Mouse (Mus musculus) cerebellum, adult 2 months (tissue): ENCODE results near the gene Cox10. TPM values are rescaled to one million over a fixed set of nuclear protein-coding genes. Genes with fewer than 3 reads are reported as not detected.

Experiments
- DNase-seq, 2 experiments: peaks; one replicate each; pipeline ENCODE4 v3.0.0; 2021
- H3K27ac ChIP-seq: fragments of 200-500 bp; 2 replicates; pipeline ENCODE4 v1.5.1; 2012; ENCODE audit warnings: low read length, control low read depth, inconsistent platforms; ENCODE audit not compliant: insufficient read depth
- H3K27me3 ChIP-seq: fragments of 200-500 bp; 2 replicates; pipeline ENCODE4 v1.6.1; 2012; ENCODE audit warnings: inconsistent platforms, mild to moderate bottlenecking, low read length, moderate library complexity; ENCODE audit not compliant: control insufficient read depth, insufficient read depth
- H3K4me1 ChIP-seq: fragments of 200-500 bp; 2 replicates; pipeline ENCODE4 v1.6.1; 2011; ENCODE audit warnings: low read length; ENCODE audit not compliant: control insufficient read depth, insufficient read depth
- H3K4me3 ChIP-seq: fragments of 200-500 bp; replicated peaks from 2 replicates; pipeline ENCODE3; 2011; ENCODE audit warnings: mild to moderate bottlenecking, low read depth, low read length, control low read depth; ENCODE audit not compliant: insufficient read depth
- CTCF ChIP-seq: fragments of 200-500 bp; IDR thresholded peaks from 2 replicates; pipeline ENCODE4 v1.5.1; 2011; ENCODE audit warnings: low read depth, mild to moderate bottlenecking, control low read depth, low read length, moderate library complexity, borderline replicate concordance; ENCODE audit not compliant: insufficient read depth
- POLR2A ChIP-seq: fragments of 200-500 bp; IDR thresholded peaks from 2 replicates; pipeline ENCODE4 v1.6.1; 2011; ENCODE audit warnings: low read length, control low read depth, borderline replicate concordance; ENCODE audit not compliant: insufficient read depth
- WGBS: fragments of 180-500 bp; shearing (Covaris S2); methylation state at CpG from one replicate; pipeline ENCODE4 v1.1.7; 2018; 5-methylcytosine and 5-hydroxymethylcytosine counted together
- polyA plus RNA-seq: library from polyadenylated mRNA; depleted of rRNA; stranded (reverse); fragments of >200 nt; gene quantifications from 2 replicates; pipeline ENCODE4 v1.2.3, GENCODE M21; 2012

Cox10 gene
- polyA plus RNA-seq, 1 experiment: 20.1 TPM

- WGBS: 93% methylated on average over 2 of the region's 2 CpGs
- H3K27ac ChIP-seq: no peak overlapping the region
Measured at GRCm38 (mm10) chr11:63976775-63977174, 102.5 kb downstream of the Cox10 start.

GRCm38 (mm10) chr11:63975260-63975899 is 103.9 kb downstream of the Cox10 start:
- no peak overlapping the region for H3K27ac ChIP-seq
- H3K4me3 ChIP-seq: no peak overlapping the region
- no peak for TF ChIP-seq POLR2A
- no peak for TF ChIP-seq CTCF
- no peak for DNase-seq
- WGBS: 89% methylated on average over 13 of the region's 13 CpGs
- H3K27me3 ChIP-seq: no peaks in the 10 kb centered on the region
- no peaks in the 10 kb centered on the region for H3K4me1 ChIP-seq

More at GRCm38 (mm10) chr11:63976775-63977174, 102.5 kb downstream of the Cox10 start:
- H3K4me1 ChIP-seq: no peaks in the 10 kb centered on the region
- TF ChIP-seq POLR2A (no peak), CTCF (no peak)
- no peak overlapping the region for H3K4me3 ChIP-seq
- no peaks in the 10 kb centered on the region for H3K27me3 ChIP-seq
- DNase-seq: no peak

DNA sequence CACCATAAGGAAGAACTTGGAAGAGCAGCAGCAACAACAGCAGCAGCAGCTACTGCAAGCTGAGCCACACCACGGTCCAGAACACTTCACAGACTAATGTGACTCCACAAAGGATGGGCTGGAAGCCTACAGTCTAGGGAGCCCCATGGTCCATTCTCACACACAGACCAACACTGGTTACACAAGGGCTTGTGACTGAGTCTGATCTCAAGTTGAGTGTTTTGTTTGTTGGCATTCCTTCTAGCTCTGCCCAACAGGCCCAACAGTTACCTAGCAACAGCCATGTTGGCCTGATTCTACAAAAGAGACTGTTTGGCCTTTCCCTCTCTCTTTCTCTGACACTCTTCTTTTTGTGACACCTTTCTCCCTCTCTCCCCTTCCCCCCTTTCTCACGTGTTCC is 105.3 kb downstream of the Cox10 start:
- H3K4me1 ChIP-seq: no peaks in the 10 kb centered on the region
- H3K27ac ChIP-seq: no peak overlapping the region
- WGBS: 52% methylated on average over 2 of the region's 2 CpGs
- TF ChIP-seq POLR2A (no peak), CTCF (no peak)
- no peaks in the 10 kb centered on the region for H3K27me3 ChIP-seq
- DNase-seq: no peak
- no peak overlapping the region for H3K4me3 ChIP-seq

DNA sequence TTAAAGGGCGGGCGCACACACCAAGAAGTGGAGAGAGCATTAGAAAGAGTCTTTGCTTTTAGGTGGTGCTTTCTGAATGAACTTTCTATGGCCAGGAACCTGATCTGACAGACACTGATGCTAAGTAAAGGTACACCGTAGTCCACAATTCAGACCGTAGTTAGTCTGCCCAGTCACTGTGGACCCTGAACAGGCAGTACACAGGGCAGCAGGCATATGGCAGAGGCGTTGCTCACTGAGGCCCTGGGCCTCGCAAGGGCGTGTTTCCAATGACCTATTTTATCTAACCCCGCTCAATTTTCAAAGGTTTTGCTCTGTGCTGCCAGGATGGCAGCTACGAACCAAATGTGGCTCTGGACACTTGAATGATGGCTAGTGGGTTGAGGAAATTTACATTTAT is 107.8 kb downstream of the Cox10 start:
- Histone ChIP-seq H3K27me3 (no peaks in the 10 kb centered on the region), H3K4me1 (no peaks in the 10 kb centered on the region), H3K4me3 (no peak overlapping the region), H3K27ac (no peak overlapping the region)
- no peak for DNase-seq
- 93% methylated on average over 9 of the region's 9 CpGs for WGBS
- no peak for TF ChIP-seq POLR2A
- no peak for TF ChIP-seq CTCF

- H3K27ac ChIP-seq: no peak overlapping the region
- H3K4me3 ChIP-seq: no peak overlapping the region
- peaks cover under 1% of the 10 kb centered on the region; the same call in 1 of the 2 replicates for H3K4me1 ChIP-seq
- TF ChIP-seq CTCF: no peak
- no peak for TF ChIP-seq POLR2A
- H3K27me3 ChIP-seq: no peaks in the 10 kb centered on the region
- 92% methylated on average over 6 of the region's 6 CpGs for whole genome bisulfite sequencing
- no peak for DNase-seq
Measured at GRCm38 (mm10) chr11:63970818-63971217, 108.5 kb downstream of the Cox10 start.

DNA sequence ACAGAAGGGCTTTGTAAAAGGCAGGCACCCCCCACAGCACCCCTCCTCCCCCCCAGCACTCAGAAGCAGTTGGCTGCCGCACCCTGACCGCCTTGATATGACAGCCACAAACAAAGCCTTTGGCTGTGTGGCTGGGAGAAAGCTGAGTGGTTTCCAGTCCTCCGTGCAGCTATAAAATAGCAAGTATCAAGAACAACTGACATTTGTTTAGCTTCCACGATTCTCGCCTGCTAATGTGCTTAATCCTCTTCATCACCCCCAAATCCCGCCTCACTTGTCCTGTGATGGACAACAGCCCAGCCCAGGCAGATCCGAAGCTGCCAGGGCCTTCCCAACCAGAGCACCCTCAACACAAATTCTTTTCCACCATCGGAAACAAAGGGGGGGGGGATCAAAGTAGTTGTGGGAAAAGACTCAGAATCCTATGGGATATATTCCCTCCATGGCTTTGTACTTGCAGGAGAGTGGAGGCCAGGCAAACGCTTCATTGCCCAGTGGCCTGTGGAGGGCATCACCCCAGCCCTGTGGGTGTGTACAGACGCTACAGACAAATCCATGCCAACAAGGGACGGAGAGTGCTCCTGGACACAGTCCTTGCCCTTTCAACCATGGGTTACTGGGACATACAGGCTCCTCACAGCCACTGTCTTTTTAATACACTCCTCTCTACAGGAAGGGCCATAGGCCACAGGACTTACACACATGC is 109.9 kb downstream of the Cox10 start:
- Histone ChIP-seq H3K4me3 (no peak overlapping the region), H3K27me3 (no peaks in the 10 kb centered on the region), H3K4me1 (peaks cover 5% of the 10 kb centered on the region; the same call in 1 of the 2 replicates), H3K27ac (no peak overlapping the region)
- no peak for TF ChIP-seq CTCF
- TF ChIP-seq POLR2A: no peak
- peak in 1 of 2 experiments; percentile 22 for DNase-seq
- WGBS: 54% methylated on average over 11 of the region's 11 CpGs

DNA sequence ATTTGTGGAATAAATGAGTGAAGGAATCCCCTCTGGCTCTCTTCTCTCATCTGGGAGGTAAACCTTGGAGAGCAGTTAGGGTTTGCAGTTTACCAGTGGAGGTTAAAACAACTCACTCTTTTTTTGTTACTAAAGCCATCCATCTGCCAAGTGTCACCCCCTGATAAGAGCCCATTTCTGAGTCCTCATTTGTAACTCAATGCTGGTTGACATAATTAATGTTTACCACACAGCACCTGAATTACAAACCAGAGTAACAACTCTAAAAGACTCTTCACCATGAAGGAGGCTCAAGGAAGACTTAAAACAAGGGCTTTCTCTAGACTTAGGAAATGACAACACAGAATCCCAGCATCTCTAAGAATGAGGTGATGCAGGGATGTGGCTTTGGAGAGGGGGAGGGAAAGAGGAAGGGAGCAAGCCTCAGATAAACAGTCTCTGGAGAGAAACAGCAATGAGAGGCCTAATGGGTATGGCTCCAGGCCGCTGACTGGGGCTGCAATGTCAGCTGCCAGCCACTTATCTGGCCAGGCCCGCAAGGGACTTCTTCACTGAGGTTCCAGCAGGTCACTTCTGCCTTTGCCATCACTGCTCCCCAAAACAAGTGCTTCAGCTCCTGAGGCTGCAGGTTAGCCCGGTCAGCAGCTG is 110.8 kb downstream of the Cox10 start:
- no peak overlapping the region for H3K4me3 ChIP-seq
- DNase-seq: no peak
- H3K27ac ChIP-seq: no peak overlapping the region
- 50% methylated on average over 3 of the region's 3 CpGs for WGBS
- H3K4me1 ChIP-seq: peaks cover 5% of the 10 kb centered on the region; the same call in 1 of the 2 replicates
- no peaks in the 10 kb centered on the region for H3K27me3 ChIP-seq
- TF ChIP-seq POLR2A (no peak), CTCF (no peak)

- no peak for DNase-seq
- peaks cover 5% of the 10 kb centered on the region; the same call in 1 of the 2 replicates for H3K4me1 ChIP-seq
- no peak for TF ChIP-seq CTCF
- 89% methylated on average over 9 of the region's 9 CpGs for WGBS
- H3K4me3 ChIP-seq: no peak overlapping the region
- H3K27me3 ChIP-seq: no peaks in the 10 kb centered on the region
- no peak overlapping the region for H3K27ac ChIP-seq
Measured at GRCm38 (mm10) chr11:63967641-63968387, 111.5 kb downstream of the Cox10 start.
